Mouse (Mus musculus): Measurements from ENCODE around the gene Crebzf.

Gene Crebzf

GRCm38 (mm10) chr7:90482607-90483006 is 40.1 kb downstream of the Crebzf start:
- peak in 1 of 2 experiments; percentile 33 for DNase-seq
